Mouse (Mus musculus) lung, postnatal 10 days (tissue): ENCODE results near the gene Skint10.

Source experiments
- DNase-seq: peaks from one replicate; pipeline ENCODE4 v3.0.0; 2021

Gene Skint10

GRCm38 (mm10) chr4:112774766-112775165, at the start of gene Skint10:
Gene Skint10 (minus strand): TSS chr4:112774866.
- DNase-seq, result no peak

DNA sequence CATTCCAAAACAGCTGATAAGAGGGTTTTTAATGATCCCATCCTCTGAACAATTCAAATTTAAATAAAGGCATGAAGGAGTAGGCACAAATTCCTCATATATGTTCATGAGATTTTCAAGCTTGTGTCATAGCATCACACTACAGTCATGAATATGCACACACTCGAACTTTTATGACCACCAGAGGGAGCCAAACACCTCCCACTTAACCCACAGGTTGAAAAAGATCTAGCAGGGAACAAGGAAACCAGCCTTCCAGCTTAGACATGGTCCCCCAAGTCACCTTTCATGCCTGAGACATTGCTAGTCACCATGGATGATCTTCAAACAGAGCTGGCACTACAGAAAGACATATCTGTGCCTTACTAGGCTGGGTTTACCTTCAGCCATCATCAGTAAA, 16.0 kb upstream of the Skint10 start:
- no peak for DNase-seq
